Mouse (Mus musculus): Measurements from ENCODE around the gene Ift43.
A peak's percentile ranks its signal among the peaks of the same experiment; 100 is the strongest.

The Ift43 gene

DNA sequence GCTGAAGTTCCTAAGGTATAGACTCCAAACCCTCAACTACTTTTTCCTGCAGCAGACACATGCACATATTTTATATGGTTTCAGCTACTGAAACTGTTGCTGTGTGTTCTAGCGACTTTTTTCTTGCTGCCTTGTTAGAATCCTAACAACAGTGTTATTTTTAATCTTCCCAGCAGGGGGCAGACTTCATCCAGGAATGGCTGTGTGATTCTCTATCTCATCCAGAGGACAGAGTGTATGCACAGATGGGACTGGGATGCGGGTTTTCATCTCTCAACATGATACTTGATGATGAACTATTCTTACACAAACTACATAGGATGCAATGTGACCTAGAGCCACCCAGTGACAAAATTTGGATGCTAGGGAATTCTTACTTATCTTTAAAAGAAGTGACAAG is 50.5 kb downstream of the Ift43 start:
- peak; percentile 37 for DNase-seq

DNA sequence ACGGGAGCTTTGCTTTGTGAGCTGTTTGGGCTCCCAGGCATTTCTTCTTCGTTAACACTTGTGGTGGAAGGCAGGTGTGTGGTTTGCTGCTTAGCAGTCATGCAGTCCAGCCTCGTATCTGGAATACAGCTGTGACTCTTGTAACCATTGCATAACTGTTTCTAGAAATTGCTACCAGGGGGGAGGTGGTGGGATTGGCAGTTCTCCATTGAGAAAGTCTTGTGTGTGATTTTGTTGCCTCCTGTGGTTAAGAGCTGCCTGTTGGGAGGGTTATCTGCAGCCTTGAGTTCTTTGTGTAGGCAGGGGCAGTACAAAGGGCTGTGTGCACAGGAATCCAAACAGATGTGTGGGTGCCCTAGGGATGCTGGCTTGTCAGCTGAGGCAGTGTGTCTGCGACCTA is 53.4 kb downstream of the Ift43 start:
- no peak for DNase-seq

DNA sequence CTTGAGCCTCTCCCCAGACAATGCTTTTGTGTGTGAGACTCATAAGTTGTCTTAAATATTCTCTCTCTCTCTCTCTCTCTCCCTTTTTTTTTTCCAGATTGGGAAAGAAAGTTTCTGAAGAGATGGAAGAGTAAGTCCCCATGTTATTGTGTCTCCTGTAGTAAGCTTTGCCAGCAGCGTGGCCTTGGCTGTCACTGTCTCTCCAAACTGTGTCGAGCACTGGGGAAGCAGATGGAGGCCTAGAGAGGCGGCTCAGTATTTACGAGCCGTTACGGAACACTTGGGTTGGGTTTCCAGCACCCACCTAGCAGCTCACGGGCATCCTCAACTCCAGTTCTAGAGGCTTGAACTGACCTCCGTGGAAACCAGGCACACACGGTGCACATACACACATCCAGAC is 56.4 kb downstream of the Ift43 start:
- DNase-seq, result no peak

DNA sequence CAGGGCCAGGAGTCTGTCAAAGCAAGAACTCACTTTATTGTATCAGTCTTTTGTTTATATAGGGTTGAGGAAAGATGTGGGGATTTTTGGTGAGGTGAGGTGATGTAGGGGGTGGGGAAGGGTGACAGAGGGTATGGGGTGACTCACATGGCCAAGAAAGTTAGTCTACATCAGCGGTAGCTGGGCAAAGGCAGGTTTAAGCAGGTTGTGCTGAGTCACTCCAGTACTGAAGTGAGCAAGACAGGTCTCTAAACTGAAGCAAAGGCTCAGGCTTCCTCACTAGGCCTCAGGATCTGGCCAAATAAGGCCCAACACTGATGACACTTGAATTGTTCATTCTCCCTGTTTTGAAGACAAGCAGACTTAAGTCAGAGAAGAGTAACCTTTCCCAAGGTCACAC is 60.0 kb downstream of the Ift43 start:
- DNase-seq, result no peak

DNA sequence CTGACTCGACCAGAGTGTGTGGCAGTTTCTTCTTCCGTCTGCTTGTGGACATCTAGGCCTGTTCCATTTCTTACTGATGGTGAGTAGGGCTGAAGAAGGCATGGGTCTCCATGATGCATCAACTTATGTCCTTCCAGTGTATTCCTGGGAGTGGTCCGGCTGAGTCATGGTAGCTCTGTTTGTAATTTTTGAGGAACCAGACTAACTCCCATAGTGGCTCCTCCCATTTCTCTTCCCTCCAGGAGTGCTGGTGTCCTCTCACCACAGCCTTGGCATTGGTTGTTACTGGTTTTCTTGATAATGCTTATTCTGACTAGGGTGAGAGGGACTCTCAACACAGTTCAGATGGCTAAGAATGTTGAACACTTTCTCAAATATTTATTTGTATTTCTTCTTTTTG is 63.9 kb downstream of the Ift43 start:
- DNase-seq, result no peak

DNA sequence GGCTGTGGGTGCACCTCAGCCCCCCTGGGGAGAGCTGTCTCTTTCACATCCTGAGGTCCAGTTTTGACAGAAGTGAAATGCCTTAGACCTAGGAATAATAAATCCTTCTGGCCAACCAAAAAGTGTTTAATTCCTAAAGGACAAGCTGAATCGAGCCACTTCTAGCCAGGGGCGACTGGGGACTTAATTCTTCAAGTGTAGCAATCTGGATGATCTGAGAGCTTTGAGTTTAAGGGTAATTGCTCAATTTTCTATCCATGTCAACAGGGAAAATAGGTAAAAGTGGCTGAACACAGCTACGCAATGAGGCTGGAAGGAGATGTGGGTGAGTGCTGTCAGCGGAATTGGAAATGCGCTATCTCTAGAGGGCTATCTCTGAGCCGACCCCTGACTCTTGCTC is 65.9 kb downstream of the Ift43 start:
- no peak for DNase-seq

DNA sequence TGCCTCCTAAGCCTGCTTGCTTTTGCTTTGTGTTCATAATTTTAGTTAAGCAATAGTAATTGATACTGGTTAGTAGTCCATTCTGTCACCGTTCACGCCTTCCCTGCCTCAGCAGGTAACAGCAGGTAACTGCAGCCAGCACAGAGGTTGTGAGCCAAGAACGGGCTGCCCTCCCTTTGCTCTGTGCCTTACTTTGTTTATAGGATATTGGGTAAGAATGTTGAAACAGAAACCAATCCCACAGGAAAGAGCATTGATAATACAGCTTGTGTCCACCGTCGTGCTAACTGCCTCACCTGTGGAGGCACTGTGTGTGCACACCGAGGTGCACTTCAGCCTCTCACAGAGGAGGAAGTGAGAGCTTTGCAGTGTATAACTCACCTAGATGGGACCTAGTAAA is 66.7 kb downstream of the Ift43 start:
- no peak for DNase-seq

DNA sequence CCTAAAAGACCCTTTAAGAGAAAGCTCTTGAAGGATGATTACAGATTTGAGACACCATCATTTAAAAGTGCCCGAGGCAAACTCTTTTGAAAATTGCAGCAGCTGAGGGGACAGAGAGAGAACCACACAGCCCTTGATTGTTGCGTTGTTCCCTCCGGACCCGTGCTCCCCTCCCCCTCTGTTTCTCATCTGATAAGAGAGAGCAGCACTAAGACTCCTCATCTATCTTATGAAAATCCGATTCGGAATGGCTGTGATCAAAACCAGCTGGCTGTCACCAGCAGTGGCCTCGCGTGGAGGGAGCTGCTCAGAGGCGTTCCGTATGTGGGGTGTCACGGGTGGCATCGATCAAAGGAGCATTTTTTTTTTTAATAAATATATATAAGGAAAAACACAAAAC is 69.6 kb downstream of the Ift43 start:
- DNase-seq, result no peak

DNA sequence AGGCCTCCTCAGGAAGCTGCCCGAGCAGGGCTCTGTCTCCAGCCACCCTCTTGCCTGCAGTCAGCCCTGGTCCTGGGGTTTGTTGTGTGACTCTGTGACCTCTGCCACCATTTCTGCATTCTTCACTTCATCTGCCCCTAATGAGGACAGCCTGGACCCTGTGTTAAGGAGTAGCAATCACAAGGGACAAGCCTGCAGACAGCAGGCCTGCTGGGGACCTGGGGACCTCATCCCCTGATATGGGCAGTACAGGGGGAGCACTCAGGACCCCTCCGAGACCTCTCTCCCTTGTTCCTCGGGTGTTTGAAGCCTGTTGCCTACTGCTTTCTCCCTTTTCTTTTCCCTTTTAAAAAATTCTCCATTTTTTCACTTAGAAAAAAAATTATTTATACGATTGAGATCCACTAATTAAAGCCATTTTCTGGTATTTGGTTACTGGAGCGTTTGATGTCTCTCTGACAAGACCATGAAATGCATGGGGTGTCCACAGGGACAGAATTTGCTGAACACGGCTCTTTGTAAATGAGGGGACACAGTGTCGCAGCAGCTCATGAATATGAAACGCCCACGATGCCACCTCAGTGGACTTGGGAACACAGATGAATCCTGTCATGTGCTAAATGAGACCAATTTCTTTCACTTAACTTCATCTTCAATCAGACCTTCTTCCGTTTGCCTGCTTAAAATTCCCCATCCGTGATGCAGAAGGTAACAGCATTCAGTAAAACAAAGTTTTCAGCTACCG is 71.0 kb downstream of the Ift43 start:
- DNase-seq, result no peak

DNA sequence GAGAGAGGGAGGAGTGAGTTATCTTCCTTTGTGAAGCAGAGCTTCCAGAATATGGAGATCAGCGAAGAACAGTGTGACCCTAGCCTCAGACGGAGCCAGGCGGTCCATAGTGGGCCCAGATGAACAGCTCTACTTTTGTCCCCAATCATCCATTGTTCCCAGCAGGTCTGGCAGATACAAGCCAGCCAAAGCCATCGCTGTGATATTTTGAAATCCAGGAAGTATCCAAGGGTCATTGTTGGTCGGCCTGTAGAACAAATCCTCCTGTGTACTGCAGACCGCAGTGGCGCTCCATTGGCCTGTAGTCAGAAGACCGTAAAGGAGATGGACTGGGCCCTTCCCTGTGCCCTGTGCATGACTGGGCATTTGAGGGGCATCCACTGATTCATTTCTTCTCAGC is 72.8 kb downstream of the Ift43 start:
- no peak for DNase-seq

DNA sequence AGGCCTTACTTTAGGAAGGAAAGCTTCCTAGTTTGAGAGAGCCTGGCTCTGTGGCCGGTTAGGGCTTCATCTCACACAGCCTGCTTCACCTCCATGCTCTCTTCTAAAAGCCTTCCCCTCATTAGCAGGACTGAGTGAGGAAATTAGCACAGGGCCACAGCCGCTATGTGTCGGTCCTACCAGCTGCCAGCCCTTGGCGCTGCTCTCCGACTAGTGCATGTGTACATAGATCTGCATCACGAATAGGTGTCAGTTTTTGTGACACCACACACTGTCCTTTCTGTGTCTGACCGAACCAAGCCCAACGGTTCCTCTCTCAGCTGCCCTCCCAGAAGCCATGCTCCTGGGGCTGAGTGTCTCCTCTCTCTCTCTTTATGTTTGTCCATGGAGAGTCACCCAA is 74.8 kb downstream of the Ift43 start:
- no peak for DNase-seq

DNA sequence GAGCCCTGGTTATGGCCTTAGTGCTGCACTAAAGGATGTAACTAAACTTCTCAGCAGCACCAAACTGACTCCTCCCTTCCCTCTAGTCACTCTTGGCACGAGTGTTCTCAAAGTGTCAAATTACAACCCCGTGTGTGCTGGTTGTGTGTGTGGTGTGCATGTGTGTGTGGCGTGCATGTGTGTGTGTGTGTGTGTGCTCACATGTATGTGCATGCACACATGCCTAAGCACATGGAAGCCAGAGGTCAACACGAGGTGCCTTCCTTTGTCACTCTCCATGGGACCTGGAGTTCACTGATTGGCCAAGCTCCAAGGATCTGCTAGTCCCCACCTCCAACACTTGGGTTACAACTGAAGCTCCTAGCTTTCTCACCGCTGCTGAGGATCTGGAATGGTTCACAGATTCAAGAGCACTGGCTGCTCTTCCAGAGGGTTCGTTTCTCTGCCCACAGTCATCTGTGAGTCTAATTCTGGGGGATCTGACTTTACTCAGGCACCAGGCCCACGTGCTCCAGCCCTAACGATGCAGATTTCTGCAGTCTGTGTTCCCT is 75.6 kb downstream of the Ift43 start:
- DNase-seq, result peak; percentile 51

DNA sequence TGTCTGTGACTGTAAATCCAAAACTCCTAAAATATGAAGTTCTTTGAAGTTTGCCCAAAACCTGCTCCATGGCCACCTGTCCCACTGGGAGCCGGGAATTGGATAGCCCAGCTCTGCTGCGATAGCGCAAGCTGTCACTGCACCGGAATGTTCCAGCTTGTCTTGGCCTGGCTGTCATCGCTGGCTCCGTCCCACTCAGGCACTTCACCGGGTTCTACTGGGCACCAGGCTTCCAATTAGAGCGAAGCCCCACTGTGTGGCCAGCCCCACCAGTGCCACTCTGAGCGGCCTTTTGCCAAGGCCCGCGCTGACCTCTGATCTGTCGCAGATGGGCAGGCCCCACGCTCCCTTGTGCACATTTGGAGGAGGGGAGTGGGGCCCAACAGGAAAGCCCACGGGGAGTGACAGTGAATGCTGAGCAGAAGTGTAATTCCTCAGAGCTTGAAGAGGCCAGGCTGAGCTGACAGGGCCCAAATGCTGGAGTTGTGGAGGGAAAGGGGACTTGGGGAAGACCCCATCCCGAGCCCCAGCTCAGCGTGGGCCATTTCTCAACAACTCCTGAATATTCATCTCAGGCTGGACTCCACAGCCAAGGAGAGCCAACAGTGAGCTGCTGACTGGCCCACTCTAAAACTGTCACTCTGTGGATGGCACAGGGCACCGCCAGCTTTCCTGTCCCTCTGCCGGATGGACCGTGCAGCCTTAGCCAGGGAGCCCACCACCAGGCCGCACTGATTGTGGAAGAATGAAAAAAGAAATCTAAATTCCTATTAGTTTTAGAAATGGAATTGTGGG is 76.5 kb downstream of the Ift43 start:
- peak; percentile 48 for DNase-seq

DNA sequence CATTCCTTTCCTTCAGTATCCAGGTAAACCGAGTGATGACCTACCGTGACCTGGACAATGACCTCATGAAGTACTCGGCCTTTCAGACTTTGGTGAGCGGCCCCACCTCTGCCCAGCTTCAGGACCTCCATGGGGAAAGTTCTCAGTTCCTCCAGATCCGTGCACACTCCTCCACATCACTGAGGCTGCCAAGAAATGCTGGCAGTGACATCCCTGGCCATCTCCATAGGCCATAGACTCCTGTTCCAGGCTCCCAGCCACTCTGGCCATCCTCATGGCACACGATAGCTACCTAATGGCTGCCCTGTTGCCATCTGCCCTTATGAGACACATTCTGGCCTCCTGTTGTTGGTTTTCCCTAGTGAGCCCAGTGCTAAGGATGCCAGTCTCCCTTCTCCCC is 79.1 kb downstream of the Ift43 start:
- no peak for DNase-seq

DNA sequence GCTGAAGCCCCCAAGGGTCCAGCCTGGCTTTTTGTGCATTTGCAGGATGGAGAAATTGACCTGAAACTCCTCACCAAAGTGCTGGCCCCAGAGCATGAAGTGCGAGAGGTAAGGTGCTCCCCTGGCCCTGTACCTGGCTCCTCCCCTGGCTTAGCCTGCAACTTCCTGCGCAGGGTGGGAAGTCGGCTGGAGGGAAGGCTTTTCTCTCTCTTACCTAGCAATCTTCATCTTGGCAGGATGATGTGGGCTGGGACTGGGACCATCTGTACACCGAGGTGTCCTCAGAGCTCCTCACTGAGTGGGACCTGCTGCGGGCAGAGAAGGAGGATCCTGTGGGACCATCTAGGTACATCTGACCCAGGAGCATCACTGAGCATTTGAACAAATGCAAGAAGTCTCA is 79.6 kb downstream of the Ift43 start:
- DNase-seq, result no peak

DNA sequence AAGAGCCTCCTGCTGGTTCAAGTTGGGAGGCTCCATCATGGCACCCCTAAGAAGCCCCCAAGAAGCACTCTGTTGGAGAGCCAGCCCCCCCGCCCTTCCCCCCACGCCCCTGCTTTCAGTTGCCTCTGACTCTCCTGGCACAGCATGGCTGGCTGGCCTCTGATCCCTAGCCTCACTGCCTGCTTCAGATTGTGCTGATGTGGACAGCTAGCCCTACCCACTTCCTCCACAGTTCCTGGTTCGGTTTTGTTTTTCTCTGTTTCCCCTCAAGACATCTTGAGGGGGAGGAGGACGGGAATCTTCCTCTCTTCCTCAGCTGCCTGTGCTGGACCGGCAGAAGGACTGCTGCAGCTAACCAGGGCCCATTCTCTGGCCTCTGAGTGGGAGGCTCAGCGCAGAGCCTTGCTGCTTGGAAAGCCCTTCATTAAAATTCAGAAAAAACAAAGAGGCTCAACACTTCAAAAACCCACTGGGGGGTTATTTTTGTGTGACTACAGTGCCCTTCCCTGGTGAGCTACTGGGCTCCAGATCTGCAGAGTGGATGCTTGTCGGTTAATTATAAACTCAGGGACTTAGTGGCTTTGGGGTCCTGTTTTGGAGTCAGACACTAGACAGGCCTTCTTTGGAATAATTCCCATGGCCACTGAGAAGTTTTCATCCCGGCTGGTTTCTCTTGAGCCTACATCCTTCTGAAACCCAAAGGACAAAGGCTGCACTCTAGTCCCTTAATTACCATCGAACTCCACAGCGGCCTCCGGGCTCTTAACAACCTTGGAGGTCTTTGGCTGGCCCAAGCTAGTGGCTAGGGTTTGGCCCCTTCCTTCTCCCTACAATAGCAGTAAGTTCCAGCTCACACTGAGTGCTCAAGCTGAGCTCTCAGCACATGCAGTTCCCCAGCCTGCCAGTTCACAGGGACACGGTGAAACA is 80.8 kb downstream of the Ift43 start:
- DNase-seq, result no peak

DNA sequence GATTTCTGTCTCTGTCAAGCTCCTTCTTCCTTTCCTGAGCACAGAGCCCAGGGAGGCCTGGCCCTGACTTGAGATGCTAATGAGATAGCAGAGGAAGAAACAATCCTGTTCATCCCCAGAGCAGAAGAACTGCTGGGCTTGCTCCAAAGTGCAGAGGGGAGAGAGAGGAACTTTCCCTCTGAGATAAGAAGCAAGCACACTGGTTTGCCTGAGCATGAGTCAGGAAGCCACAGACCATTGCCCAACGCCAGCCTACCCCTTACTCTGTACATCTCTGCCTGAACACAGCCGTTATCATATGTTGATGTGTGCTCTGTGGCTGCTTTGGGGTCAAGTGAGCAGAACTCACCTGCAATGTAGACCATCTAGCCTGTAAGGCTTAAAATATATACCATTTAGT is 83.9 kb downstream of the Ift43 start:
- DNase-seq, result no peak

DNA sequence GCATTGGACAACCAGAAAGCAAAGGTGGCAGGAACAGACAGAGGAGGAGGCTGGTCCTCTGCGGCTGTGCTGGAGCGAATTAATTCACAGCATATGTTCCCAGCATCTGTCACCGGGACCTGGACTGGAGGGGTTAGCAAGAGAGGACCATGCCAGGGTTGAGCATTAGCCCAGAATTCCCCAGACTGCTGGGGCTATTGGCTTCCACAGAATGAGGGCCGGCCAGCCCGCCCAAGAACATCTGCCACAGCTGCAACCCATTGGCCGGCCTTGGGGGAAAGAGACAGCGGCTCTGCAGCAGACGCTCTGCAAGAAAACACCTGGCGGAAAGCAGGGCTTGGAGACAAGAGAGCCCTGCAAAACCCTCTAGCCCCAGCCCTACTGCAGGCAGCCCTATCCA is 84.7 kb downstream of the Ift43 start:
- DNase-seq, result no peak

DNA sequence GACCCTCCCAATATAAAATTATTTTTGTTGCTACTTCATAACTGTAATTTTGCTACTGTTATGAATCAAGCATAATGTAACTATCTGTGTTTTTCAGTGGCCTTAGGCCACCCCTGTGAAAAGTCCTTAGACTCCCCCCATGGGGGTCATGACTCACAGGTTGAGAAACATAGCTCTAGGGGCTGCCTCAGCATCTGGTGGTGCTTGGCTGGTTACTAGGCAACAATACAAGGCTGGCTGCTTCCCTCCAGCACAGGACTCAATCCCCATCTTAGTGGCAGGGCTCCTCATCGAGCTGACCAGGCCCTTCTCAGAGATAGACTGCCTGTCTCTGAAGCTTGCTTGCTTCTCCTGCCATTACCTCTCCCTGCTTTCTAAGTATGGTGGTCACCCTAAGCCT is 86.4 kb downstream of the Ift43 start:
- no peak for DNase-seq

DNA sequence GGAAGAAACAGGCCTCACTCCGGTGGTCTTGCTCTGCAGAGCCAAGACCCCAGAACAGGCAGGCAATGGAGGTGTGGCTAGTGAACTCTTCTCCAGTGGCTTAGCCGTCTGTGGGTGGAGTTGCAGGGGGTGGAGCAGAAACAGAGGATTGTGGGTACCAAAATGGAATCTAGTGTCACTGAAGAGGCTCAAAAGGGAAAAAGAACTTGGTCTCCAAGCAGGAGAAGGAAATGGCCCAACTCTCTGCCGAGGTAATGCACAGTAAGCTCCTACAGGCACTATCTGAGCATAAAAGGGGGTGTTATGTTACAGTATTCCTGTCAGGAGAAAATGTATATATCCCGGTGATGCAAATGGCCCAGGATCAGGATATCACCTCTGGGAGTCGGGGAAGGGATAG is 86.9 kb downstream of the Ift43 start:
- DNase-seq, result no peak

DNA sequence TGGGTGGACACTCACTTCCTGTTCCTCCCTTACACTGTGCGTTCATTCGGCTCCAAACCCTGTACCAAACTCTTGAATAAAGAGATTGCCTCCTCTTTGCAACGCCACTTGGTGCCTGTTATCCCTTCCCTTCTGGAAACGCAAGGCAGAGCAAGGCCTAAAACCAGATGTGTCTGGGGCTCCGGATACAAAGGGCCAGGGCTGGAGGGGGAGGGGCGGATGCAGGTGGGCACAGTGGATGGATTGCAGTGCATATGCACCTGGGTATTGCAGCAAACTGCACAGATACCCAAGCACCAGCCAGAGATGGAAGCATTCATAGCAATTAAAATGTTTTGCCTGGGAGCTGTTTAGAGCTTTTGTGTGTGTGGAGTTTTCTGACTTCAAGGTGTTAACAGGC is 91.0 kb downstream of the Ift43 start:
- DNase-seq, result no peak

DNA sequence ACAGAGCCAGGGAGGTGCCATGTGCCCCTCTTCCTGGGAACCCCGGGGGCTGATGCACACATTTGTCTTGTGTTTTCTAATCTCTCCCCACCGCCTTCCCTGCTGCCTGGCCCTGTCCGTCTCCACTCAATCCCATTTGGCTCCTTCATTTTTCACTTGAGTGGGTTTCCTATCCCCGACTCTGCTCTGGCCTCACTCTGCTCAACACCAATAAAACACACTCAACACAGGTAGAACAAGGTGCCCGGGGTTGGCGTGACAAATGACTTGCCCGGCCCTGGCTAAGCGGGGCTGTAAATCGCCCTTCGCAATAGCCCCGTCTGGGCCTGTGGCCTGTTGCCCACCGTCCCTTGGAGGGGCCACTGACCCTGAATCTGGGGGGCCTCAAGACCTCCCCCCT is 92.0 kb downstream of the Ift43 start:
- DNase-seq, result no peak

DNA sequence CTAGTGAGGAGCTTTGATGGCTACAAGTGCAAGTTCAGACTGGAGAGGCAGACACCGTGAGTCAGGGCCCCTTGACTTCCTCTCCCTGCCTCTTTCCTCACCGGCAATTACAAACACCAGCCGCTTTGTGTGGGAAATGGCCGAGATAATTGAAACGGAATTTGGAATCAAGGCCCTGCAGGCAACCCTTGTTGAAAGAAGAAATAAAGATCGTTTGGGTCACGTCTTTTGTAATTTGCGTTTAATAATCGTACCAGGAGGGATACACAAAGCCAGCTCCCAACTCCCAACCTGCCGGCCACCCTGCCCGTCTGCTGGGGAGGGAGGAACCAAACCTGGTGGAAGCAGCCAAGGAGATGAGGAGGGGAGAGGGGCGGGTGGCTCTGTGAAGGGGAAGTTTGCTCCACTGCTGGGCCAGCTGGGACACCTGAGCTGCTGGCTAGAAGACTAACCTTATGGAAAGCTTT is 93.2 kb downstream of the Ift43 start:
- no peak for DNase-seq

Measured in right cerebral cortex, postnatal 25 days (tissue).